Mouse (Mus musculus): ENCODE results near the gene Adtrp. TPM values are rescaled to one million over a fixed set of nuclear protein-coding genes. Genes with fewer than 3 reads are reported as not detected.

Gene Adtrp
- polyA plus RNA-seq, 1 experiment from 2014 or later: 1.0 TPM

DNA sequence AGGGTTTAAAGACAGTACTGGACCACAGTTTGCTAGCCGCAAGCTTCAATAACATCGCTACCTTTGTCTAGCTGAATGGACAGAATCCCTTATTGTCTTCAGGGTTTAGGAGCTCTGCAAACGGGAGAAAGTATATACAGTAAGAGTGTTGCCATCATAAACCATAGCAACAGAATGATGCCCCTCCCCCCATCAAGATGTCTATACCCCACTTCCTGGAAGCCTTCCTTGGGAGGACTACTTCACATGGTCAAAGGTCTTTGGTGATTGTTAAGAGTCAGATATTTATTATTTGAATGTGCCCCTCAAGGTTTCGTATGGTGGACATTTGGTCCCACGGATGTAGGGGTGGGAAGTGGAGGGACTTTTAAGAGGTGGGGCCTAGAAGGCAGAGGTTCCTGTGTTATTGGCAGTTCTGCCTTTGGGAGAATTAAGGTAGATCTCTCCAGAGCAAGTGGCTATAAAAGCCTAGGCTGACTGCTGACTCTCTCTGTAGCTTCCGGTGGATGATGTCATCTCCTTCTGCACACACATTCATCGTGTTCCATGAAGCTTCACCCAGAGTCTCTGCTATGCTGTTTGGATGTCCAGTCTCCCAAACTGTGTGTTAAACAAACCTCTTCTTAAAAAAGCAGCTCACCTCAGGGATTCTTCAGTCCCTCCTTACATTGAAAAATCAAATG is 42.2 kb downstream of the Adtrp start:
- no peaks in the 10 kb centered on the region for H3K36me3 ChIP-seq (ENCODE audit: control insufficient read depth, insufficient read depth, low read length)
- H3K27me3 ChIP-seq (replicated peaks; ENCODE audit: control insufficient read depth, insufficient read depth, low read length): no peaks in the 10 kb centered on the region
- no peak overlapping the region for H3K27ac ChIP-seq (ENCODE audit: low read depth)
- H3K4me3 ChIP-seq (ENCODE audit: low read depth, low read length): no peak overlapping the region
- WGBS: 73% methylated on average over 7 of the region's 7 CpGs
- H3K4me1 ChIP-seq (replicated peaks; ENCODE audit: control insufficient read depth, insufficient read depth, low read length): no peaks in the 10 kb centered on the region
- H3K9ac ChIP-seq (ENCODE audit: low read length): no peak overlapping the region
- no peak for DNase-seq (ENCODE audit: low spot score)
- no peak overlapping the region for H3K4me2 ChIP-seq (ENCODE audit: low read length)
- H3K9me3 ChIP-seq (ENCODE audit: control insufficient read depth, low read length): no peaks in the 10 kb centered on the region
- ATAC-seq (replicated peaks; ENCODE audit: low FRiP score, low TSS enrichment, low read depth): no peak

DNA sequence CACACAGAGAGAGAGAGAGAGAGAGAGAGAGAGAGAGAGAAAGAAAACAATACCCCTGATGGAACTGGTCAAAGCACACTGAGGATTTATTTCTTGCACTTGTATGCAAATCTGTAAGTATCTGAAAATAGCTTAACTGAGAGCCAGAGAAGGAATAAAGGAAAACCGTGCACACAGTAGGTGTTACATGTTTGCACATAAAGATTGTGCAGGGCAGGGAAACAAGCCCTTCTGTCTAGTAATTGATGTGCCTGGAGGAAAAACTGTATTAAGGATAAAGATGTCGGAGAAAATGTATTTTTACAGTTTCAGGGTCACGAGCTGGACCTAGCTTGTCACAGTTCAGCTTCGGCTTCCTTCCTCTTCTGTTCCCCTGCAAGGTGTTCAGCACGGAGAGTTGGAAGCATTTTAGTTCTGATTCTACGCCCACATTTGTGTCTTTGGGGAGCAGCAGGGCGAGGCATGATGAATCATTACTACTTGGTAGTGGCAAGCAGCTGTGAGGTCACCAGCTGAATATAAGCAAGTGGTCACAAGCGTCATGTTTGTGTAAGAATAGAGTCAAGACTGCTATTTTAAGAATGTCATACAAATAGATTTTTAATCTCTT is 43.7 kb downstream of the Adtrp start:
- H3K27ac ChIP-seq (ENCODE audit: low read depth): no peak overlapping the region

DNA sequence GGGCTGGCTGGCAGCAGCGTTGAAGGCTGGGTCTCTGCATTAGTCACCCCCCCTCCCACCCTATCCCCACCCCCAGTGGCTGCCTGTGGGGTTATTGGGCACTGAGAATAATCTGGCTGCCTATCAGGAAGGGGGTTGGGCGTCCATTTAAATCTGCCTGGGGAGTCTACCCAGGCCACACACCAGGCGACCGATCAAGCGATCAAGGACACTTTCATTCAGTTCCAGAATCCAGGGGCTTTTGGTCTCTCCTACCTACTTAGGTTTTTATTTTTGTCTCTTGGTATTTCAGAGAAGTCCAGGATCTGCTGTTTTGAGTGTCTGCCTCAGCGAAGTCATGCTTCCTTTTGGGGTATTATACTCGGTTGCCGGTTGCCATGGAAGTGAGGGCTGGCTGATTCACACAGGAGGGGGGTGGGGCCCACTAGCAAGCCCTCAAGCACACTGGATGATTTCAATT is 46.3 kb downstream of the Adtrp start:
- Histone ChIP-seq H3K9ac (ENCODE audit: low read length) (no peak overlapping the region), H3K9me3 (ENCODE audit: control insufficient read depth, low read length) (no peaks in the 10 kb centered on the region), H3K4me3 (ENCODE audit: low read depth, low read length) (no peak overlapping the region), H3K36me3 (ENCODE audit: control insufficient read depth, insufficient read depth, low read length) (no peaks in the 10 kb centered on the region), H3K4me1 (replicated peaks; ENCODE audit: control insufficient read depth, insufficient read depth, low read length) (no peaks in the 10 kb centered on the region), H3K4me2 (ENCODE audit: low read length) (no peak overlapping the region), H3K27me3 (replicated peaks; ENCODE audit: control insufficient read depth, insufficient read depth, low read length) (no peaks in the 10 kb centered on the region), H3K27ac (ENCODE audit: low read depth) (no peak overlapping the region)
- 17% methylated on average over 8 of the region's 8 CpGs for WGBS
- DNase-seq (ENCODE audit: low spot score) (no peak), ATAC-seq (replicated peaks; ENCODE audit: low FRiP score, low TSS enrichment, low read depth) (no peak)

More for the DNA sequence above, 43.7 kb downstream of the Adtrp start:
- Histone ChIP-seq H3K9ac (ENCODE audit: low read length) (no peak overlapping the region), H3K4me2 (ENCODE audit: low read length) (no peak overlapping the region), H3K27me3 (replicated peaks; ENCODE audit: control insufficient read depth, insufficient read depth, low read length) (no peaks in the 10 kb centered on the region), H3K4me1 (replicated peaks; ENCODE audit: control insufficient read depth, insufficient read depth, low read length) (no peaks in the 10 kb centered on the region), H3K36me3 (ENCODE audit: control insufficient read depth, insufficient read depth, low read length) (no peaks in the 10 kb centered on the region), H3K4me3 (ENCODE audit: low read depth, low read length) (no peak overlapping the region), H3K9me3 (ENCODE audit: control insufficient read depth, low read length) (no peaks in the 10 kb centered on the region)
- DNase-seq (ENCODE audit: low spot score): no peak
- WGBS: 52% methylated on average over 8 of the region's 8 CpGs
- ATAC-seq (replicated peaks; ENCODE audit: low FRiP score, low TSS enrichment, low read depth): no peak

- Histone ChIP-seq H3K27ac (ENCODE audit: low read depth) (no peak overlapping the region), H3K36me3 (ENCODE audit: control insufficient read depth, insufficient read depth, low read length) (no peaks in the 10 kb centered on the region), H3K27me3 (replicated peaks; ENCODE audit: control insufficient read depth, insufficient read depth, low read length) (no peaks in the 10 kb centered on the region), H3K4me1 (replicated peaks; ENCODE audit: control insufficient read depth, insufficient read depth, low read length) (no peaks in the 10 kb centered on the region), H3K9ac (ENCODE audit: low read length) (no peak overlapping the region), H3K9me3 (ENCODE audit: control insufficient read depth, low read length) (no peaks in the 10 kb centered on the region), H3K4me3 (ENCODE audit: low read depth, low read length) (no peak overlapping the region), H3K4me2 (ENCODE audit: low read length) (no peak overlapping the region)
- WGBS: 82% methylated on average over 6 of the region's 6 CpGs
- DNase-seq (ENCODE audit: low spot score) (no peak), ATAC-seq (replicated peaks; ENCODE audit: low FRiP score, low TSS enrichment, low read depth) (no peak)
These were observed 54.6 kb downstream of the Adtrp start for GRCm38 (mm10) chr13:41792849-41793248.

GRCm38 (mm10) chr13:41787863-41788536 is 59.5 kb downstream of the Adtrp start:
- ATAC-seq (replicated peaks; ENCODE audit: low FRiP score, low TSS enrichment, low read depth) (no peak), DNase-seq (ENCODE audit: low spot score) (no peak)
- H3K4me3 ChIP-seq (ENCODE audit: low read depth, low read length): no peak overlapping the region
- no peak overlapping the region for H3K27ac ChIP-seq (ENCODE audit: low read depth)
- 75% methylated on average over 2 of the region's 2 CpGs for WGBS
- H3K4me2 ChIP-seq (ENCODE audit: low read length): no peak overlapping the region
- H3K27me3 ChIP-seq (replicated peaks; ENCODE audit: control insufficient read depth, insufficient read depth, low read length): no peaks in the 10 kb centered on the region
- no peaks in the 10 kb centered on the region for H3K36me3 ChIP-seq (ENCODE audit: control insufficient read depth, insufficient read depth, low read length)
- H3K9ac ChIP-seq (ENCODE audit: low read length): no peak overlapping the region
- H3K9me3 ChIP-seq (ENCODE audit: control insufficient read depth, low read length): no peaks in the 10 kb centered on the region
- no peaks in the 10 kb centered on the region for H3K4me1 ChIP-seq (replicated peaks; ENCODE audit: control insufficient read depth, insufficient read depth, low read length)

GRCm38 (mm10) chr13:41786640-41787039 is 60.8 kb downstream of the Adtrp start:
- Histone ChIP-seq H3K27me3 (replicated peaks; ENCODE audit: control insufficient read depth, insufficient read depth, low read length) (no peaks in the 10 kb centered on the region), H3K9ac (ENCODE audit: low read length) (no peak overlapping the region), H3K4me2 (ENCODE audit: low read length) (no peak overlapping the region), H3K36me3 (ENCODE audit: control insufficient read depth, insufficient read depth, low read length) (no peaks in the 10 kb centered on the region), H3K4me1 (replicated peaks; ENCODE audit: control insufficient read depth, insufficient read depth, low read length) (no peaks in the 10 kb centered on the region), H3K4me3 (ENCODE audit: low read depth, low read length) (no peak overlapping the region), H3K27ac (ENCODE audit: low read depth) (no peak overlapping the region), H3K9me3 (ENCODE audit: control insufficient read depth, low read length) (no peaks in the 10 kb centered on the region)
- DNase-seq (ENCODE audit: low spot score) (no peak), ATAC-seq (replicated peaks; ENCODE audit: low FRiP score, low TSS enrichment, low read depth) (no peak)
- WGBS: 76% methylated on average over 3 of the region's 3 CpGs

GRCm38 (mm10) chr13:41784889-41785701 is 62.4 kb downstream of the Adtrp start:
- Histone ChIP-seq H3K4me2 (ENCODE audit: low read length) (no peak overlapping the region), H3K27ac (ENCODE audit: low read depth) (no peak overlapping the region), H3K36me3 (ENCODE audit: control insufficient read depth, insufficient read depth, low read length) (no peaks in the 10 kb centered on the region), H3K4me1 (replicated peaks; ENCODE audit: control insufficient read depth, insufficient read depth, low read length) (no peaks in the 10 kb centered on the region), H3K9me3 (ENCODE audit: control insufficient read depth, low read length) (no peaks in the 10 kb centered on the region), H3K9ac (ENCODE audit: low read length) (no peak overlapping the region), H3K27me3 (replicated peaks; ENCODE audit: control insufficient read depth, insufficient read depth, low read length) (no peaks in the 10 kb centered on the region), H3K4me3 (ENCODE audit: low read depth, low read length) (no peak overlapping the region)
- DNase-seq (ENCODE audit: low spot score) (no peak), ATAC-seq (replicated peaks; ENCODE audit: low FRiP score, low TSS enrichment, low read depth) (no peak)
- 84% methylated on average over 7 of the region's 7 CpGs for WGBS

DNA sequence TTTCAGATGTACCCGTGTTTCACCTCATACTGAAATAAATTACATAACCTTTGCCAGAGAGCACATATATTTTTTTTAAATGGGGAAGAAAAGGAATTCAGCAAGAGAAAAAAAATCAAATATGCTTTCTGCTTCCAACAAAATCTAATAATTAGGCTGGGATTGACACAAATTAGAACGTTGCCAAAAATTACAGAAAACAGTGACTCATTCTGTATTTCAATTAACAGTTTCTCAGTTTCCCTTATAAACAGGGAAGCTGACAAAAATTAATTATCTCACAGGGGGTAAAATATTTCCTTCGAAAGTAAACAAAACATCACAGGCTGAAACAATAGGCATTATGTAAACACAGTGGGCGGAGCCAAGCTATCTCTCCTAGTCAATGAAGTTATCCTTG is 67.2 kb downstream of the Adtrp start:
- ATAC-seq (replicated peaks; ENCODE audit: low FRiP score, low TSS enrichment, low read depth): no peak
- Histone ChIP-seq H3K9me3 (ENCODE audit: control insufficient read depth, low read length) (no peaks in the 10 kb centered on the region), H3K4me2 (ENCODE audit: low read length) (no peak overlapping the region), H3K9ac (ENCODE audit: low read length) (no peak overlapping the region), H3K4me1 (replicated peaks; ENCODE audit: control insufficient read depth, insufficient read depth, low read length) (no peaks in the 10 kb centered on the region), H3K27ac (ENCODE audit: low read depth) (no peak overlapping the region), H3K36me3 (ENCODE audit: control insufficient read depth, insufficient read depth, low read length) (no peaks in the 10 kb centered on the region), H3K27me3 (replicated peaks; ENCODE audit: control insufficient read depth, insufficient read depth, low read length) (no peaks in the 10 kb centered on the region), H3K4me3 (ENCODE audit: low read depth, low read length) (no peak overlapping the region)
- DNase-seq (ENCODE audit: low spot score): no peak
- 73% methylated on average over 4 of the region's 4 CpGs for WGBS
